Mouse (Mus musculus) heart, adult 2 months (tissue): ENCODE measurements around the gene 4930519G04Rik.

ENCODE experiments used
- CTCF ChIP-seq: fragments of 200-600 bp; IDR thresholded peaks from 2 replicates; pipeline ENCODE4 v1.8.1; 2022; ENCODE audit warnings: antibody characterized with exemption, mild to moderate bottlenecking, moderate library complexity
- EP300 ChIP-seq: fragments of 200-500 bp; IDR thresholded peaks from 2 replicates; pipeline ENCODE4 v1.6.1; 2011; ENCODE audit warnings: low read depth, low read length, control low read depth; ENCODE audit not compliant: insufficient read depth
- POLR2A ChIP-seq: fragments of 200-500 bp; IDR thresholded peaks from 2 replicates; pipeline ENCODE4 v1.6.1; 2011; ENCODE audit warnings: mild to moderate bottlenecking, low read depth, low read length, control low read depth; ENCODE audit not compliant: insufficient read depth

- TF ChIP-seq POLR2A (no peak), CTCF (peak; percentile 57), EP300 (no peak)
Measured at GRCm38 (mm10) chr5:114875858-114876257, 22.4 kb downstream of the 4930519G04Rik start.
